Mouse (Mus musculus) forebrain, embryonic 11.5 days (tissue): ENCODE measurements around the gene Olfr618. TPM values are rescaled to one million over a fixed set of nuclear protein-coding genes. Genes with fewer than 3 reads are reported as not detected.

Experiments
- ATAC-seq: fragments of 200-750 bp; cut with Nextera tagmentation; replicated peaks from 2 replicates; pipeline ENCODE4 v1.8.0; 2017; ENCODE audit warnings: moderate TSS enrichment; ENCODE audit not compliant: low FRiP score
- DNase-seq: peaks from one replicate; pipeline ENCODE4 v3.0.0-alpha.2; 2017; ENCODE audit warnings: low spot score
- H3K27ac ChIP-seq: fragments of 300-500 bp; sonication (generic); 2 replicates; pipeline ENCODE4 v1.5.1; 2014; ENCODE audit warnings: low read depth, low read length
- H3K27me3 ChIP-seq: fragments of 300-500 bp; sonication (generic); 2 replicates; pipeline ENCODE4 v1.6.1; 2014; ENCODE audit warnings: mild to moderate bottlenecking, low read length, mixed read lengths; ENCODE audit not compliant: control insufficient read depth, insufficient read depth
- H3K36me3 ChIP-seq: fragments of 300-500 bp; sonication (generic); 2 replicates; pipeline ENCODE4 v1.6.1; 2014; ENCODE audit warnings: mild to moderate bottlenecking, low read length, moderate library complexity, mixed read lengths; ENCODE audit not compliant: control insufficient read depth, insufficient read depth
- H3K4me1 ChIP-seq: fragments of 300-500 bp; sonication (generic); replicated peaks from 2 replicates; pipeline ENCODE4 v1.6.1; 2014; ENCODE audit warnings: low read length, mixed read lengths; ENCODE audit not compliant: control insufficient read depth, insufficient read depth
- H3K4me2 ChIP-seq: fragments of 300-500 bp; sonication (generic); 2 replicates; pipeline ENCODE4 v1.6.1; 2014; ENCODE audit warnings: low read depth, mild to moderate bottlenecking, low read length, moderate library complexity, mixed read lengths; ENCODE audit not compliant: severe bottlenecking
- H3K4me3 ChIP-seq: fragments of 300-500 bp; sonication (generic); 2 replicates; pipeline ENCODE4 v1.5.1; 2014; ENCODE audit warnings: low read depth, low read length
- H3K9ac ChIP-seq: fragments of 300-500 bp; sonication (generic); 2 replicates; pipeline ENCODE4 v1.6.1; 2014; ENCODE audit warnings: low read length
- H3K9me3 ChIP-seq: fragments of 300-500 bp; sonication (generic); 2 replicates; pipeline ENCODE4 v1.6.1; 2016; ENCODE audit warnings: low read length, mixed read lengths; ENCODE audit not compliant: control insufficient read depth
- WGBS: fragments of 180-500 bp; shearing (Covaris S2); extraction: QIAGEN DNeasy Blood & Tissue Kit; methylation state at CpG from one replicate; pipeline ENCODE4 v1.1.7; 2014; 5-methylcytosine and 5-hydroxymethylcytosine counted together
- microRNA-seq: library from miRNA; unstranded; fragments of <30 nt; microRNA quantifications from one replicate; pipeline ENCODE4, GENCODE M21; 2016; ENCODE audit not compliant: insufficient number of aligned reads
- polyA plus RNA-seq: library from polyadenylated mRNA; unstranded; fragments of >200 nt; fragmentation: Nextera tagmentation; extraction: Ambion mirVana; gene quantifications from 2 replicates; pipeline ENCODE4 v1.2.1, GENCODE M21; 2014

Olfr618 gene
- polyA plus RNA-seq, 1 experiment from 2014 or later = not detected

GRCm38 (mm10) chr7:103636795-103637194 lies 46.9 kb downstream of the Olfr618 start:
- no peaks in the 10 kb centered on the region for H3K9me3 ChIP-seq
- no peak overlapping the region for H3K4me3 ChIP-seq
- no peaks in the 10 kb centered on the region for H3K36me3 ChIP-seq
- H3K27me3 ChIP-seq = no peaks in the 10 kb centered on the region
- ATAC-seq (no peak), DNase-seq (no peak)
- H3K4me1 ChIP-seq = no peaks in the 10 kb centered on the region
- no peak overlapping the region for H3K27ac ChIP-seq
- no peak overlapping the region for H3K9ac ChIP-seq
- no peak overlapping the region for H3K4me2 ChIP-seq

DNA sequence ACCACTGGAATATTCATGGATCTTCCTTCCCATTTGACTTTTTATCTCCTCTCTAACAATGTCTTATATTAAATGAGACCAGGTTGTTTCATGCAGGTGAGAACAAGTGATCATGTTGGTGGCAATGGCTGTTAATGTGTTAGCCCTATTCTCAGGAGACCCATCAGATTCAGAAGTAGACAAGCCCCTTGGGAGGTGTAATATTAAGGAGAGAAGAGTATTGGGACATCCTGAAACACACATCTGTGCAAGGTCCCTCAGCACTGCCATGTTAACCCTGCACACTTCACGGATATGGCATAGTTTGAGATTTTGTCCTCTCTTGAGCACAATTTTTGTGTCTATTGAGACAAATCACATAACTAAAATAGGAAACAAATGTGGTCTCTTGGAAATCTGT lies 52.7 kb downstream of the Olfr618 start, which contains the start of gene Olfr622:
Gene Olfr622 (minus strand): TSS at position 101 of the 400 bp plus-strand sequence.
- no peaks in the 10 kb centered on the region for H3K36me3 ChIP-seq
- no peak within 1 kb of the TSS for H3K27ac ChIP-seq
- WGBS = 89% methylated on average over 1 of the region's 1 CpGs
- H3K4me1 ChIP-seq = no peaks in the 10 kb centered on the region
- DNase-seq = no peak
- H3K4me3 ChIP-seq = no peak within 1 kb of the TSS
- no peaks in the 10 kb centered on the region for H3K27me3 ChIP-seq
- H3K9ac ChIP-seq = no peak within 1 kb of the TSS
- H3K4me2 ChIP-seq = no peak within 1 kb of the TSS
- ATAC-seq = no peak
- no peaks in the 10 kb centered on the region for H3K9me3 ChIP-seq

DNA sequence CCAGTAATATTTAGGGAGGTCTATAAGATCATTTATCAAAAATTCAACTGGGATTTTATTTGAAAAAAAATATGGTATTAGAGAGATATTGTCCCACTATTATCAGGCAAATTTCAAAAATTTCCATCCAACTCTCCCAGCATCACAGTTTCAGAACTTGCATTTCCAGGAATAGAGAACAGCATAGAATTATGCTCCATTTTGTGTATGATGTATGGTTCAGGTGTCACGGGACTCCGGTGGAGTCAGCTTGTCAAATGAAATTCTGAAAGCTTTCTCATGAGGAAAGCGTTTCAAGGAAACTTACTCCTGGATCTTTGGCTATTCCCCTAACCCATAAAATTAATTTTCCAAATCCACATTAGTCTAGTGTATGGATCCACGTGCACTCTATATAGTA lies 54.2 kb downstream of the Olfr618 start:
- H3K4me1 ChIP-seq = no peaks in the 10 kb centered on the region
- 92% methylated on average over 4 of the region's 4 CpGs for WGBS

More for the DNA sequence above, 54.2 kb downstream of the Olfr618 start:
- ATAC-seq (no peak), DNase-seq (no peak)
- no peak overlapping the region for H3K4me2 ChIP-seq
- H3K27me3 ChIP-seq = no peaks in the 10 kb centered on the region
- no peak overlapping the region for H3K9ac ChIP-seq
- no peaks in the 10 kb centered on the region for H3K36me3 ChIP-seq
- no peak overlapping the region for H3K4me3 ChIP-seq
- H3K9me3 ChIP-seq = no peaks in the 10 kb centered on the region
- H3K27ac ChIP-seq = no peak overlapping the region

Small RNA genes within 50 kb of the gene (microRNA-seq; reads per million reads assigned to microRNA genes)
- not detected for gene Gm26506

Other genes starting within 250 kb of the Olfr618 start
- not detected in 2 replicates for gene Olfr600, start 240.4 kb upstream of the Olfr618 start, polyA plus RNA-seq
- gene Olfr601, start 227.4 kb upstream of the Olfr618 start, polyA plus RNA-seq = not detected in 2 replicates
- gene Olfr603, start 203.9 kb upstream of the Olfr618 start, polyA plus RNA-seq = not detected in 2 replicates
- not detected in 2 replicates for gene Usp17lc, start 175.0 kb upstream of the Olfr618 start, polyA plus RNA-seq
- not detected in 2 replicates for gene Olfr605, start 144.7 kb upstream of the Olfr618 start, polyA plus RNA-seq
- gene Olfr606, start 141.1 kb upstream of the Olfr618 start, polyA plus RNA-seq = not detected in 2 replicates
- not detected in 2 replicates for gene Olfr607, start 126.0 kb upstream of the Olfr618 start, polyA plus RNA-seq
- gene Olfr608, start 120.2 kb upstream of the Olfr618 start, polyA plus RNA-seq = not detected in 2 replicates
- not detected in 2 replicates for gene Olfr609, start 92.0 kb upstream of the Olfr618 start, polyA plus RNA-seq
- not detected in 2 replicates for gene Olfr610, start 78.0 kb upstream of the Olfr618 start, polyA plus RNA-seq
- gene Olfr611, start 69.3 kb upstream of the Olfr618 start, polyA plus RNA-seq = not detected in 2 replicates
- not detected in 2 replicates for gene Olfr612, start 47.4 kb upstream of the Olfr618 start, polyA plus RNA-seq
- gene Olfr613, start 42.0 kb upstream of the Olfr618 start, polyA plus RNA-seq = not detected in 2 replicates
- not detected in 2 replicates for gene Olfr615, start 34.0 kb upstream of the Olfr618 start, polyA plus RNA-seq
- gene Olfr616, start 21.0 kb upstream of the Olfr618 start, polyA plus RNA-seq = not detected in 2 replicates
- gene Olfr617, start 17.0 kb upstream of the Olfr618 start, polyA plus RNA-seq = not detected in 2 replicates
- not detected in 2 replicates for gene Olfr619, start 10.5 kb downstream of the Olfr618 start, polyA plus RNA-seq
- gene Olfr620, start 22.4 kb downstream of the Olfr618 start, polyA plus RNA-seq = not detected in 2 replicates
- not detected in 2 replicates for gene Olfr622, start 52.6 kb downstream of the Olfr618 start, polyA plus RNA-seq
- not detected in 2 replicates for gene Olfr623, start 73.6 kb downstream of the Olfr618 start, polyA plus RNA-seq
- gene Olfr624, start 81.1 kb downstream of the Olfr618 start, polyA plus RNA-seq = not detected in 2 replicates
- gene Olfr625-ps1, start 92.6 kb downstream of the Olfr618 start, polyA plus RNA-seq = not detected in 2 replicates
- gene Olfr243, start 124.6 kb downstream of the Olfr618 start, polyA plus RNA-seq = not detected in 2 replicates
- gene Olfr628, start 140.3 kb downstream of the Olfr618 start, polyA plus RNA-seq = not detected in 2 replicates
- not detected in 2 replicates for gene Olfr629, start 154.8 kb downstream of the Olfr618 start, polyA plus RNA-seq
- gene Olfr630, start 167.2 kb downstream of the Olfr618 start, polyA plus RNA-seq = not detected in 2 replicates
- gene Olfr69, start 181.5 kb downstream of the Olfr618 start, polyA plus RNA-seq = not detected in 2 replicates
- gene Olfr68, start 189.6 kb downstream of the Olfr618 start, polyA plus RNA-seq = not detected in 2 replicates
- not detected in 2 replicates for gene Olfr67, start 201.7 kb downstream of the Olfr618 start, polyA plus RNA-seq
- gene Hbb-bt, start 223.9 kb downstream of the Olfr618 start, polyA plus RNA-seq = 770 and 789 TPM in 2 replicates
- 254 and 256 TPM in 2 replicates for gene Hbb-bs, start 238.0 kb downstream of the Olfr618 start, polyA plus RNA-seq